Mouse (Mus musculus) liver, adult 2 months (tissue): ENCODE measurements around the gene Fcer1g. TPM values are rescaled to one million over a fixed set of nuclear protein-coding genes. Genes with fewer than 3 reads are reported as not detected.
A peak's percentile ranks its signal among the peaks of the same experiment; 100 is the strongest.

Source experiments
- DNase-seq: peaks from one replicate; pipeline ENCODE4 v3.0.0-alpha.2; 2011; ENCODE audit warnings: low read depth, low spot score; ENCODE audit errors: extremely low read depth
- H3K27ac ChIP-seq: fragments of 200-500 bp; replicated peaks from 2 replicates; pipeline ENCODE4 v1.5.1; 2012; ENCODE audit warnings: low read depth, mild to moderate bottlenecking, control low read depth, inconsistent platforms, low read length; ENCODE audit not compliant: insufficient read depth
- H3K27me3 ChIP-seq: fragments of 200-500 bp; 2 replicates; pipeline ENCODE4 v1.6.1; 2012; ENCODE audit warnings: mild to moderate bottlenecking, moderate library complexity, low read length, inconsistent platforms; ENCODE audit not compliant: control insufficient read depth, insufficient read depth
- H3K36me3 ChIP-seq: fragments of 200-500 bp; 2 replicates; pipeline ENCODE4 v1.6.1; 2012; ENCODE audit warnings: low read length, inconsistent platforms; ENCODE audit not compliant: control insufficient read depth, insufficient read depth
- H3K4me1 ChIP-seq: fragments of 200-500 bp; 2 replicates; pipeline ENCODE4 v1.6.1; 2011; ENCODE audit warnings: low read length; ENCODE audit not compliant: control insufficient read depth, insufficient read depth
- H3K4me3 ChIP-seq: fragments of 200-500 bp; 2 replicates; pipeline ENCODE4 v1.5.1; 2011; ENCODE audit warnings: low read depth, mild to moderate bottlenecking, control low read depth, low read length, moderate library complexity; ENCODE audit not compliant: insufficient read depth
- H3K79me2 ChIP-seq: fragments of 200-500 bp; 2 replicates; pipeline ENCODE4 v1.6.1; 2012; ENCODE audit warnings: inconsistent platforms, mild to moderate bottlenecking, low read length, moderate library complexity; ENCODE audit not compliant: control insufficient read depth, insufficient read depth
- H3K9ac ChIP-seq: fragments of 200-500 bp; 2 replicates; pipeline ENCODE4 v1.6.1; 2012; ENCODE audit warnings: low read depth, mild to moderate bottlenecking, control low read depth, inconsistent platforms, low read length
- CTCF ChIP-seq: fragments of 200-500 bp; IDR thresholded peaks from 2 replicates; pipeline ENCODE4 v1.5.1; 2011; ENCODE audit warnings: low read depth, low read length, control low read depth
- POLR2A ChIP-seq: fragments of 200-500 bp; IDR thresholded peaks from 2 replicates; pipeline ENCODE4 v1.6.1; 2011; ENCODE audit warnings: low read length, control low read depth; ENCODE audit not compliant: insufficient read depth; ENCODE audit errors: extremely low read depth
- WGBS: fragments of 180-500 bp; shearing (Covaris S2); methylation state at CpG from one replicate; pipeline ENCODE4 v1.1.7; 2018; 5-methylcytosine and 5-hydroxymethylcytosine counted together
- polyA plus RNA-seq: library from polyadenylated mRNA; depleted of rRNA; stranded (reverse); fragments of >200 nt; gene quantifications from 2 replicates; pipeline ENCODE4 v1.2.3, GENCODE M21; 2012
- total RNA-seq: library from RNA; depleted of rRNA; stranded (reverse); fragments of >200 nt; gene quantifications from 2 replicates; pipeline ENCODE4 v1.2.3, GENCODE M21; 2014

The Fcer1g gene
- total and polyA plus RNA-seq, 2 experiments = 6.4 to 50.7 TPM

DNA sequence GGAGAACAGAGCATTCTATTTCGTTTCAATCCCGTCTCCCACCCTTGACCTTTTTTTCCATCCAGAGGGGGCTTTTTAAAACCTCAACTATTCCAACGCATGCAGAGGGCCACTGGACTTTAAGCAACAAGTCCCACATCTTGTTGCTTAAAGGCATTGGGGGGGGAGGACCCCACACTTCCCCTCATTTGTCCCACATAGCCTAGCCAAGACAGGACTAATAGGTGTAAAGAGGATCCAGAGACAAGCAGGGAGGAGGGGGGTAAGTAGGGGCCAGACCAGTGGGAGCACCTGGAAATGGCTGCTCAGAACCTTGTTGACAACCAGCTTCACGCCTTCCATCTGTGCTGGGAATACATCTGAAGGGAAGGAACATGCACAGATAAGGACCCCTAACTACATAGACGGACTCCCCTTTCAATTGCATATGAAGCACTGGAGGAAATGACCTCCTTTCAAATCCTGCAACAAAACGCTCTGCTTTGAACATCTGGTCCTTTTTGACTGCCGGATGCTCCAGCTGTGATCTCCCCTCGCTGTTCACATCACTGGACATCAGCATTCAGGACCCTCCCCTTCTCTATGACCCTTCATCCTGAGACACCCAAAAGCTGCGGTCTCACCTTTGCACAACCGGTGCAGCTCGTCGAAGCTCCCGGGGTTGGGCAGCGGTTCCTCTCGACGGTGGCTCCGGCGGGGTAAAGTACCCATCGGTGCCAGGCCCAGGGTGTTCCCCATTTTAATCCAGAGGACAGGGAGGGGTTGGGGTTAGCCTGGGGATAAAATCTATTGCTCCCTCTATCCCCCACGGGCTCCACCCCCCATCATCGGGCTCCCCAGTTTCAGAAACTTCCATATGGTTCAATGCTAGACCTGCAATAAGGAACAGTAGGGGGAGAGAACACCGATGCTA lies 12.6 kb downstream of the Fcer1g start:
- no peaks in the 10 kb centered on the region for H3K79me2 ChIP-seq
- H3K4me1 ChIP-seq = peaks cover 13% of the 10 kb centered on the region
- WGBS = 2% methylated on average over 22 of the region's 22 CpGs
- peak; percentile 70 for DNase-seq
- peak overlapping the region; percentile 55 for H3K27ac ChIP-seq
- peak overlapping the region; percentile 58 for H3K4me3 ChIP-seq
- peak; percentile 42; the same call in 1 of the 2 replicates for TF ChIP-seq POLR2A
- no peak for TF ChIP-seq CTCF
- peak overlapping the region; percentile 66 for H3K9ac ChIP-seq
- H3K36me3 ChIP-seq = peaks cover 38% of the 10 kb centered on the region
- H3K27me3 ChIP-seq = no peaks in the 10 kb centered on the region

DNA sequence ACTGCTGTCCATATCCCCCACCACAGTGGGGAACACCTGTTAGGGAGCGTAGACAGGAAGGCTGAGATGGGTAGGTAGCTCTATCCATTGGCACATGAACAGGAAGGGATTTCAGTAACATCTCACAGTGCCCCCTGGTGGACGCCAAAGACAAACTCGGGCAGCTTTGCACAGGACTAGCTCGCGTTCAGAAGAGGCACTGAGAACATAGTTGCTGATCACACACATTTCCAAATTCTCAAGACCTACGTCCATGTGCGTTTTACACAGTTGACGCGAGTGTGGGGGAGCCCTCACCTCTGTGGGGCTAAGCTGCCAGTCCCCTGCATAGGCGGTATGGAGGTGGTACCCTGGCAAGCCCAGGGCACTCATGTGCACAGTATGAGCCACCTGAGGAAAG lies 13.3 kb downstream of the Fcer1g start:
- H3K4me3 ChIP-seq = peak overlapping the region; percentile 7; the same call in 1 of the 2 replicates
- H3K36me3 ChIP-seq = peaks cover 39% of the 10 kb centered on the region
- H3K9ac ChIP-seq = peak overlapping the region; percentile 66
- peaks cover 13% of the 10 kb centered on the region for H3K4me1 ChIP-seq
- WGBS = 2% methylated on average over 10 of the region's 10 CpGs
- H3K79me2 ChIP-seq = no peaks in the 10 kb centered on the region
- peak; percentile 88 for DNase-seq
- H3K27ac ChIP-seq = peak overlapping the region; percentile 55
- no peaks in the 10 kb centered on the region for H3K27me3 ChIP-seq
- TF ChIP-seq CTCF = peak; percentile 88
- 0 out of 2 replicates have a peak, but pooled peaks have one; percentile 19 for TF ChIP-seq POLR2A

DNA sequence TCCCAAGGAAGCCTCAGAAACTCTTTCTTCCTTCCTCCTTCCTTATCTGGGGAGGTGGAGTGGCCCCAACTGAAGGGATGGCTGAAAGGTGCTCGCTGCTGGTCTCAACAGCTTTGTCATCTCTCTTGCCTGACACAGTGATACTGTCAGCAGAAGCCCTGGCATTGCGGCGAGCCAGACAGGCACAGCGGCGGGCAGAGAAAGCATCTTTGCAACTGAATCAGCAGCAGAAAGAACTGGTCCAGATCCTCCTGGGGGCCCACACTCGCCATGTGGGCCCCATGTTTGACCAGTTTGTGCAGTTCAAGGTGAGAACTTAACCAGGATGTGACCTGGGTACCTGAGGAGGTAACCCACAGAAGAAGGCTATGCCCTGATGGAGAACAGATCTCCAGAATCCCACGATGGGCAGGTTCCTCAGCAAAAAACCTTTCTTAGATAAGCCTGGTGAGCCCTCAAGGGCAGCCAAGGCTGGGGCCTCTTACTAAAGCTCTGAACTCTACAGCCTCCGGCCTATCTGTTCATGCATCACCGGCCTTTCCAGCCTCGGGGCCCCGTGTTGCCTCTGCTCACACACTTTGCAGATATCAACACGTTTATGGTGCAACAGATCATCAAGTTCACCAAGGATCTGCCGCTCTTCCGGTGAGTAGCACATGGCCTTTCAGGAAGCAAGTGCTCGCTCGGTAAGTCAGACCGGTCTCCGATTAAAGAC lies 17.8 kb downstream of the Fcer1g start:
- Histone ChIP-seq H3K4me3 (no peak overlapping the region), H3K36me3 (peaks cover 45% of the 10 kb centered on the region), H3K27me3 (no peaks in the 10 kb centered on the region), H3K9ac (peak overlapping the region; percentile 46), H3K4me1 (peaks cover 13% of the 10 kb centered on the region), H3K79me2 (no peaks in the 10 kb centered on the region), H3K27ac (peak overlapping the region; percentile 95)
- no peak for TF ChIP-seq POLR2A
- no peak for TF ChIP-seq CTCF
- 64% methylated on average over 18 of the region's 18 CpGs for WGBS
- DNase-seq = peak; percentile 41

DNA sequence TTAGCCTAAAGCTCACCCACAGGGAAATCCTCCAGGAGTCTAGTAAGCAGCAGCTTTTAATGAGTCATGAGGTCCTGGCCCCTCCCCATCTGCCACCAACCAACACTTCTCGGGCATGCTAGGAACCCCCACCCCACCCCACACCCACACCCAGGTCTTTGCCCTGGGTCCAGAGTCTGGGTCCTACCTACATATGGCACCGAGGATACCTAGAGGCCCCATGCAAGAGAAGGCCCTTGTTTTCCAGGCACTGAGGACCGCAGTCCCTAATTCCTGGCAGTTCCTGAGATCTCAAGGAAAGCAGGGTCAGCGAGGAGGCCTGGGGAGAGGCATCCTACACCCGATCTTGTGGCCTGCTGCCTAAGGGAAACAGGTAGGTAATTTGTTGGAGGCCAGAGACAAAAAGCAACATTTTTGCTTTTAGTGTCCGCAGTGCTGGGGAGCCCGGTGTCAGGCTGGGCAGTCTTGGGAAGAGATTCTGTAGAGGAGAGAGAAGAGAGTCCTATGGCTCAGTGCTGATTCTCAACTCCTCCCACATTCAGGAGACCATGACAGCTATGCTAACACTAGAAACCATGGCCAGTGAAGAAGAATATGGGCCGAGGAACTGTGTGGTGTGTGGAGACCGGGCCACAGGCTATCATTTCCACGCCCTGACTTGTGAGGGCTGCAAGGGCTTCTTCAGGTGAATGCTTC lies 20.2 kb downstream of the Fcer1g start, which contains the start of gene Nr1i3:
TSS of gene Nr1i3 (plus strand) at position 170 of the 696 bp plus-strand sequence.
- Histone ChIP-seq H3K27me3 (no peaks in the 10 kb centered on the region), H3K36me3 (peaks cover 35% of the 10 kb centered on the region), H3K4me3 (peak within 1 kb of the TSS; percentile 53), H3K27ac (peak within 1 kb of the TSS; percentile 95), H3K9ac (peak within 1 kb of the TSS; percentile 78), H3K79me2 (no peaks in the 10 kb centered on the region), H3K4me1 (peaks cover 9% of the 10 kb centered on the region)
- peak; percentile 64; the same call in 1 of the 2 replicates for TF ChIP-seq POLR2A
- TF ChIP-seq CTCF = no peak
- 22% methylated on average over 10 of the region's 10 CpGs for WGBS
- DNase-seq = peak; percentile 94

DNA sequence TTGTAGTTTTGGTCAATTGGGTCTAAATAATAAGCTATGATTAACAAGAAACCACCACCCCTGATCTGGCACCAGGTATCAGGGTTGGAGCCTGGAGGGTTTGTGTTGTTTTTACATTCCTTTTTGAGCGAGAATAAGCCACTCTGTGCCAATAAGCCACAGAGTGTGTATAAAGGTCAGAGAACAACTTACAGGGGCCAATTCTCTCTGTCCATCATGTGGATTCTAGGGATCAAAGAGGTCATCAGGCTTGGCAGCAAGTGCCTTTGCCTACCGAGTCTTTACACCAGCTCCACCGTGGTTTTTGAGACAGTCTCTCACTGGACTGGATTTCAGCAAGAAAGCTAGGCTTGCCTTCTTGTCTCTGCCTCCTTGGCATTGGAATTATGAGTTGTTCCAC lies 21.3 kb downstream of the Fcer1g start:
- 12% methylated on average over 3 of the region's 3 CpGs for WGBS
- Histone ChIP-seq H3K9ac (peak overlapping the region; percentile 54; the same call in 1 of the 2 replicates), H3K27ac (peak overlapping the region; percentile 88), H3K79me2 (no peaks in the 10 kb centered on the region), H3K4me3 (no peak overlapping the region), H3K27me3 (no peaks in the 10 kb centered on the region), H3K4me1 (peaks cover 9% of the 10 kb centered on the region), H3K36me3 (peaks cover 25% of the 10 kb centered on the region)
- TF ChIP-seq POLR2A (no peak), CTCF (no peak)
- DNase-seq = peak; percentile 98
